Mouse (Mus musculus) embryonic fibroblast, embryonic 13.5 days (primary cell): Measurements from ENCODE around the gene Smok3b. TPM values are rescaled to one million over a fixed set of nuclear protein-coding genes. Genes with fewer than 3 reads are reported as not detected.
"Not testable (repeated sequence)": the region's sequence is repeated elsewhere in the genome, so short reads cannot be mapped to it uniquely, and the experiment has no call there.

ENCODE experiments used
- H3K27ac ChIP-seq: 2 replicates; pipeline ENCODE4 v1.5.1; 2012; ENCODE audit warnings: low read length, control low read depth, inconsistent platforms; ENCODE audit not compliant: insufficient read depth
- H3K4me1 ChIP-seq: 2 replicates; pipeline ENCODE4 v1.6.1; 2011; ENCODE audit warnings: low read length; ENCODE audit not compliant: control insufficient read depth, insufficient read depth
- H3K4me3 ChIP-seq: 2 replicates; pipeline ENCODE4 v1.5.1; 2011; ENCODE audit warnings: mild to moderate bottlenecking, control low read depth, low read length; ENCODE audit not compliant: insufficient read depth
- CTCF ChIP-seq: IDR thresholded peaks from 2 replicates; pipeline ENCODE4 v1.5.1; 2011; ENCODE audit warnings: mild to moderate bottlenecking, control low read depth, low read length, moderate library complexity, borderline replicate concordance; ENCODE audit not compliant: insufficient read depth
- POLR2A ChIP-seq: IDR thresholded peaks from 2 replicates; pipeline ENCODE4 v1.6.1; 2011; ENCODE audit warnings: low read depth, mild to moderate bottlenecking, control low read depth, low read length, moderate library complexity
- polyA plus RNA-seq: library from polyadenylated mRNA; stranded (reverse); fragments of >200 nt; gene quantifications from 2 replicates; pipeline ENCODE4 v1.2.4, GENCODE M21; 2011; ENCODE audit warnings: low read depth; ENCODE audit not compliant: missing spikeins, insufficient read length

Gene Smok3b
- polyA plus RNA-seq, result not detected in 2 replicates

GRCm38 (mm10) chr5:138020961-138021479 is at the start of gene Smok3b, which contains the start of gene Smok3a:
Smok3b (plus strand) TSS chr5:138021429.
Smok3a (plus strand) TSS chr5:138021261.
- not testable (repeated sequence) for H3K4me1 ChIP-seq, H3K4me3 ChIP-seq, H3K27ac ChIP-seq

- Histone ChIP-seq H3K4me1 (no peaks in the 10 kb centered on the region), H3K27ac (no peak overlapping the region)
Observed at GRCm38 (mm10) chr5:137973161-137973560, 48.1 kb upstream of the Smok3b start.

GRCm38 (mm10) chr5:137973738-137974137 is 47.5 kb upstream of the Smok3b start:
- no peaks in the 10 kb centered on the region for H3K4me1 ChIP-seq
- TF ChIP-seq POLR2A (no peak), CTCF (no peak)
- H3K4me3 ChIP-seq, result no peak overlapping the region

More at GRCm38 (mm10) chr5:137973161-137973560, 48.1 kb upstream of the Smok3b start:
- no peak overlapping the region for H3K4me3 ChIP-seq
- no peak for TF ChIP-seq POLR2A
- no peak for TF ChIP-seq CTCF

GRCm38 (mm10) chr5:137974724-137975123 is 46.5 kb upstream of the Smok3b start:
- Histone ChIP-seq H3K27ac (no peak overlapping the region), H3K4me1 (no peaks in the 10 kb centered on the region), H3K4me3 (no peak overlapping the region)
- TF ChIP-seq POLR2A, result no peak
- TF ChIP-seq CTCF, result no peak

More at GRCm38 (mm10) chr5:137973738-137974137, 47.5 kb upstream of the Smok3b start:
- H3K27ac ChIP-seq, result no peak overlapping the region

- TF ChIP-seq CTCF (no peak), POLR2A (no peak)
- Histone ChIP-seq H3K4me1 (no peaks in the 10 kb centered on the region), H3K4me3 (no peak overlapping the region), H3K27ac (no peak overlapping the region)
Observed at GRCm38 (mm10) chr5:137975434-137975833, 45.8 kb upstream of the Smok3b start.

DNA sequence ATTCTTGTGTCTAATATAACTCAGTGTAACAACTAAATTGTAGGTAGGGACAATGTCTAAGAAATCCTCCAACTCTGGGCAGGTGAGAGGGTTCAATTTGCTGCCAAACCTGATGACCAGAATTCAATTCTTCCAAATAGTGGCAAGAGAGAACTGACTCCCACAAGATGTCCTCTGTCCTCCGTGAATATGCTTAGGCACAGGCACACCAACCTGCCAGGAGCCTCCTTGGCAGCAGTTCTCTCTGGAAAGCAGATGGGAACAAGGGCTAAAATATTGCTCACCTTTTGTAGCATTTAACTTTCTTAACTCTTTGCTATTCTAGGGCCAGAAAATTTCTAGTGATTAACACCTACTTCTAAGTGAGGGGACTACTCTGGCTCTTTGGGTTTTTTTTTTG is 43.9 kb upstream of the Smok3b start:
- TF ChIP-seq CTCF (no peak), POLR2A (no peak)
- H3K4me1 ChIP-seq, result no peaks in the 10 kb centered on the region
- H3K27ac ChIP-seq, result no peak overlapping the region
- H3K4me3 ChIP-seq, result no peak overlapping the region

DNA sequence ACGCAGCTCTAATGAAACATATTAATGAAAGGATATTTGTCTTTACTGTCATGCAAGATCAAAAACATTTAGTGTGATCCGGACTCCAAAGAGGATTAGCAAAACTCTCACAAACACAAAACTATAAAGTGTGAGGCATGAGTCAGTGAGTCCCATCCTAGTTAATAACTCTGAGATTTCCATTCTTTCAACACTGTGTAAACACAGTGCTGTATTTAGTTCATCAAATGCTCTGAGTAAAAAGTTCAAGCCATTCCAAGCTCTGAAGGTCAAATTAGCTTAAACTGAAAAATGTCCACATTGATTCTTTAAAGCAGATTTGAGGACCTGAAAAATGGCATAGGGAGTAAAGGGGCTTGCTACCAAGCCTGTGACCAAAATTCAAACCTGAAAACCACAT is 42.1 kb upstream of the Smok3b start:
- H3K4me1 ChIP-seq, result no peaks in the 10 kb centered on the region
- H3K27ac ChIP-seq, result no peak overlapping the region
- no peak overlapping the region for H3K4me3 ChIP-seq
- TF ChIP-seq POLR2A, result no peak
- TF ChIP-seq CTCF, result no peak

- no peak for TF ChIP-seq POLR2A
- Histone ChIP-seq H3K4me3 (no peak within 1 kb of the TSS), H3K27ac (no peak within 1 kb of the TSS), H3K4me1 (no peaks in the 10 kb centered on the region)
Observed at GRCm38 (mm10) chr5:137981300-137981699, 39.9 kb upstream of the Smok3b start, which contains the start of gene Azgp1. Azgp1 (plus strand) TSS chr5:137981520.

DNA sequence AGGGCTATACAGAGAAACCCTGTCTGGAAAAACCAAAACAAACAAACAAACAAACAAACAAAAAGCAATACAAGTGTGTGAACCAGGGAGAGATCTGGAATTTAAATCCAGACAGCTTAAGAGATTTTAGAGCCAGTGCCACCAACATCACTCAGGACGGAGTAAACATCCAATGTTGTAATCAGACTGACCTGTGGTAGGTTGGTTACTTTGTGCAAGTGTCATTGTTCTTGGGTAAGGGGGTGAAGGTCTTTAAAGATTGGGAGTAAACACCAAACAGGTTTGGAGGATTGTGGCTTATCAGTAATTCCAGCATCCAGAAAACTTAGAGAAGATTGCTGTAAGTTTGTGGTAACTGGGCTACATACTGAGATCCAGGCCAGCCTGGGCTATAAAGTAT is 34.9 kb upstream of the Smok3b start:
- TF ChIP-seq POLR2A, result no peak
- TF ChIP-seq CTCF, result no peak
- Histone ChIP-seq H3K4me1 (no peaks in the 10 kb centered on the region), H3K27ac (no peak overlapping the region), H3K4me3 (no peak overlapping the region)

GRCm38 (mm10) chr5:138009437-138009836 is 11.8 kb upstream of the Smok3b start:
- Histone ChIP-seq H3K4me3 (no peak overlapping the region), H3K27ac (no peak overlapping the region), H3K4me1 (no peaks in the 10 kb centered on the region)
- no peak for TF ChIP-seq CTCF
- TF ChIP-seq POLR2A, result no peak

DNA sequence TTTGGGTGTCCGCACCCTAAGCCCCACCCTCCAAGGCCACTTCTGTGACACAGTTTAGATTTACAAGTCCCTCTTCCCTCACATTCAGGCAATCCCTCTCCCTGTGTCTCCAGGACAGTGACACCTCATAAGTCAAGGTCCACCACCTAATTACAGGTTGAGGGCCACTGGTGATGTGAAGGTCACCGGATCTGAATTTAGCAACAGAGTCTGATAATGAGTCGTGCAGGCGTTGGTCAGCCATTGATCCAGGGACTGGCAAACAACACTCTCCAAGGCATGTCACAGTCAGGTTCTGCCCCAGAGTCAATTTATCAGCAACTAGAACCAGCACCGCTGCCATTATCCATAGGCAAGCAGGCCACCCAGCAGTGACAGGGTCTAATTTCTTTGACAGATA is 8.8 kb upstream of the Smok3b start:
- Histone ChIP-seq H3K4me1 (no peaks in the 10 kb centered on the region), H3K4me3 (no peak overlapping the region), H3K27ac (no peak overlapping the region)
- TF ChIP-seq CTCF (no peak), POLR2A (no peak)
